Mouse (Mus musculus): ENCODE data around the gene Shisa5.

GRCm38 (mm10) chr9:109030312-109030711 lies 8.1 kb upstream of the Shisa5 start:
- no peak for TF ChIP-seq USF1 (IDR thresholded peaks at IDR 0.05; ENCODE audit: low read depth)
- TF ChIP-seq POLR2AphosphoS2 (IDR thresholded peaks at IDR 0.05; ENCODE audit: insufficient read length, low read depth), result no peak
- TF ChIP-seq POLR2A (IDR thresholded peaks at IDR 0.05; ENCODE audit: insufficient read length, low read depth), result no peak
- TF ChIP-seq MYOD1 (IDR thresholded peaks at IDR 0.05; ENCODE audit: control insufficient read depth in 1 of 3, insufficient read length in 2 of 3, low read depth in 2 of 3), result no peak
- no peak for TF ChIP-seq E2F4 (IDR thresholded peaks at IDR 0.05; ENCODE audit: insufficient read depth)
- no peak for TF ChIP-seq REST (IDR thresholded peaks at IDR 0.05; ENCODE audit: insufficient read depth, insufficient read length)
- no peak for TF ChIP-seq TCF12 (IDR thresholded peaks at IDR 0.05; ENCODE audit: insufficient read depth, poor library complexity, severe bottlenecking)
- TF ChIP-seq CEBPB (IDR thresholded peaks at IDR 0.05; ENCODE audit: insufficient read depth, poor library complexity, severe bottlenecking), result no peak
- no peak for TF ChIP-seq MYOG (IDR thresholded peaks at IDR 0.05; ENCODE audit: control insufficient read depth in 1 of 3, insufficient read depth in 1 of 3, insufficient read length in 2 of 3, low read depth in 2 of 3)
- TF ChIP-seq SRF (IDR thresholded peaks at IDR 0.05; ENCODE audit: control insufficient read depth, insufficient read length, low read depth), result no peak
- TF ChIP-seq TCF3 (IDR thresholded peaks at IDR 0.05; ENCODE audit: insufficient read length, low read depth), result no peak
- TF ChIP-seq MAX (IDR thresholded peaks at IDR 0.05; ENCODE audit: low read depth), result no peak
